Mouse (Mus musculus) heart, adult 9 months (tissue): ENCODE data around the gene Zcchc4.

Experiments
- DNase-seq, 2 experiments: peaks; one replicate each; pipeline ENCODE4 v3.0.0; 2022; ENCODE audit warnings: low spot score in 2 of 2

Zcchc4 gene

DNA sequence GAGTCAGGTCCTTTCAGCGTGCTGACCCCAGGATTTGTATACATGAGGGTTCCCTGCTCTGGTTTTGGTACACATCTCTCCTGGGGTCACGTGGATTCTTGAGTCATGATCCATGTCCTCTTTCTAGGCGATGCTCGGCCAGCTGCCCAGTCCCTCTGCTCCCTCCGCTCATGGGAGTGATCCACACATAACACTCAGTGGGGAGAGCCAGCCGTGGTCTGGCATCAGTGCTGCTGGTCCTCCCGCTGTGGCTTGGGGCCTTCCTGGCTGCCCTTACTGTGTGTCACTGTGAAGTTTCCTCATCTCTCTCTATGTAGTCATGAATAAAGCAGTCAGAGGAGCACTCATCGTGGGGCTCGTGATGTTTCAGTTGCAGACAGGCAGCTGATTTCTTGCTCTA is 18.9 kb downstream of the Zcchc4 start:
- no peak for DNase-seq

DNA sequence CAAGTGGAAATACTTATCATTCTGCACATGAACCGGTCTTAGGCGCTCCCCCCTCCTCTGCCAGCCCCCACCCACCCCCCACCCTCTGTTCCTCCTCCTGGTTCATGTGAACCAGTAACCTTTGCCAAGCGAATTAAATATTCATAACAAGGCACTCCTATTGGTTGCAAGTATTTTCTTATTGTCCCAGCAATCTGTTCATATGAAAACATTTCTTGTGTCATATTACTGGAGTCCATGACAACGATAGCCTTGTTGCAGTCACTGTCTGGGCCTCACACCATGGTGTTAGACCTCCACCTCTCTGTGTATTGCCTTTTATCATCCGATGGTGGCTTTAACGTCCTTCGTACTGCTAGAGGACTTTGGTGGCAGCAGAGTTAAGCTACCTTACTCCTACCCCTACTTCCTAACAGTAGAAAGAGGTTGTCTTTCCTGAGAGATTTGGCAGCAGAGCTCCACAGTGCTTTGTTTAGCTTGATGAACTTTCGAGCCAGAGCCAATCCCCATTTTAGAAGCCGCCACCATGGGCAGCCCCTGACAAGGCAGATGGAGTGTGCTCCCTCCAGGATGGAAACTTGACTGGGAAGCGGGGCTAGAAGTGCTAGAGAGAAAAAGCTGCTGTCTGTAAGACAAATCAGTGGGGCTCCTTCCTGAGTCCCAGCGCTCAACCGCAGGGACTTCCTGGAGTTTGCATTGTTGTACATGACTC is 24.2 kb downstream of the Zcchc4 start:
- DNase-seq, result no peak

DNA sequence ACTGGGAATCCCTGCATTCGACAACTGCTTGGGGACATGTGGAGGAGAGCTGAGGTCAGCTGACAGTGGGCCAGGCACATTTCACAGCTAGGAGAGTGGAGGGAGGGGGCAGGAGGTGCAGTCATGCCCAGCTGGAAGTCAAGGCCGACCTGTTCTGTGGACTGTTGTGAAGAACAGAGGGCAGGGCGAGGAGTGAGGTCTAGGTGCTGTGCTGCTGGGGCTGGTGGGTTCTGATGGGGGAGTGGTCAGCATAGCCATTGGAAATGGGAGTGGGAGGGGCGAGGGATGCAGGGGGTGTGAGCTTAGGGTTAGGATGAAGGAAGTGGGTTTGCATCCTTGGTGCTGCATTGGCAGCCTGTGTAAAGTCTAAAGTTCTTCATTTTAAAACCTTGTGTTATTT is 30.6 kb downstream of the Zcchc4 start:
- no peak for DNase-seq

DNA sequence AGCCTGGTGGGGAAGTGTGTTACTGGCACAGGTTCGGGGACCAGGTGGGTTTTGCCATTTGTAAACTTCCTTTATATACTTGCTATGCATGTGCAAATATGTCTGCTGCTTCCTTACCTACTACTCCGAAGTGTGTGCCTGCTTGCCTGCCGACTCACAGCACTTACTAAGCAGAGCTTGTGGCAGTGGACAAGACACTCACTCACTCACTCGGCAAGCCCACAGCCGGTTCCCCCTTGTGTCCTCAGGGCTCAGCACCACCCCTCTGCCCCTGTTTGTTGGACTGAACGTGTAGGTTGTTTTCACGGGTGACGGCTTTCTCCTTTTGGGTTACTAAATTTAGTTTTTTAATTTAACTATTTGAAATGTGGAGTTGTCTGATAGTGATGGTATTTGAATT is 31.1 kb downstream of the Zcchc4 start:
- DNase-seq, result no peak

DNA sequence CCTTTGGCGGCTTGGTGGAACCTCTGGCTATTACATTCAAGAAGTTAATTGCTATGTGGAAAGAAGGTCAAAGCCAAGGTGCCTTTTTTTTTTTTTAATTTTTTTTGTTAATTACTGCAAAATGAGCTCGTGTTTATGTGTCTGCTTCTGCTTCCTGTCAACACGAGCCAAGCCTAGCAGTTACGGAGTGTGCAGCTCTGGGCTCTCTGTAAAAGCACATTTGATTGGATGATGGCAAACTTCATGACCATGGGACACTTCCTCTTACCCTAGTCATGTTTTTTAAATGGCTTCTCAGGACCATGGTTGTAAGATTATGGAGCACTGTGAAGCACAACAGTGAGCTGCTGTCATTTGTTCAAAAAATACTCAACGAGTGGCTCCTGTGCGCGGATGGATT is 31.8 kb downstream of the Zcchc4 start:
- DNase-seq, result no peak

DNA sequence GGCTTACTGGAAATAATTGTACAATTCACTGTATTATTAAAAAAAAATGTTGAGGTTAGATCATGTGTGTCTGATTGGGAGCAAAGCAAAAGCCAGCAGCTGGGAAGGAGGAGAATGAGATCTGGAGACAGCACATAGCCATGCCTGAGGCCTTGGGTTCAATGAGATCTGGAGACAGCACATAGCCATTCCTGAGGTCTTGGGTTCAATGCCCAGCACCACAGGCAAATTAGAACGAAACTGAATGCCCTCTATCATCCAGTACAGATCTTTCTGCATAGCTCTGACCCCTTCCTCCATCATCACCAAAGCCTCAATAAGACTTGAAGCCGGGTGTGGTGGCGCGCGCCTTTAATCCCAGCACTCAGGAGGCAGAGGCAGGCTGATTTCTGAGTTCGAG is 35.2 kb downstream of the Zcchc4 start:
- DNase-seq, result no peak

DNA sequence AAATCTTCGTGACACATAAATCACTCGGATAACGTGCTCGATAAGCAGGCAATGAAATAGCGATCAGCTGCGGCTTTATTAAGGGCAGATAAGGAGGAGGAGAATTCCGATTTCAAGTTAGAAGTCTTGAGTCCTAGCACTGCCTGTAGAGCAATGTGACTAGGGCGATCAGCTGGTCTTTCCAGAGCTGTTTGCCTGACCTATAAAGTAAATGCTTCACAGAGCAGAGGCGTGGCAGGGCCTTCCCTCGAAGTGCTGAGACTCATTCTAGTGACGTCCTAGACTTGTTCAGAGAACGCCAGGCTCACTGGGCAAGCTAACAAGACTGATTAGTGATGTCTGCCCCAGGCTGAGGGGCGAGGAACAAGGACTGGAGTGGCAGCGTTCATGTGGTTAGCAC is 35.8 kb downstream of the Zcchc4 start:
- DNase-seq, result no peak

DNA sequence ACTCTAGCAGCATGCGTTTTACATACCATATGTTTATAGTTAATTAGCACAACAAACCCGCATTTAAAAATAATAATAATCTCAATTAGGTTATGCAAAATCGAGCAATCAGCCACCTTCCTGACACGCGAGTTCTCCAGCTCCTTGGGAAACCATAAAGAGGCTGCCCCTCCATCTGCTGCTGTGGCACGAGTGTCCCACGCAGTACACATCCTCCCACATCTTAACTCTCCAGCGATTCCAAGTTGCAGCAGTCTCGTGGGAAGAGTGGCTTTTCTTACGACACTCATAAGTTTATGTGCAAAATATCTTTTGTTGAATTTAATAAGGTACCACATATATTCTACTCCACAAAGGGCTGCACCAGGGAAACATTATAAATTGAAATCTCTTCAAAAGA is 37.2 kb downstream of the Zcchc4 start:
- DNase-seq, result no peak

DNA sequence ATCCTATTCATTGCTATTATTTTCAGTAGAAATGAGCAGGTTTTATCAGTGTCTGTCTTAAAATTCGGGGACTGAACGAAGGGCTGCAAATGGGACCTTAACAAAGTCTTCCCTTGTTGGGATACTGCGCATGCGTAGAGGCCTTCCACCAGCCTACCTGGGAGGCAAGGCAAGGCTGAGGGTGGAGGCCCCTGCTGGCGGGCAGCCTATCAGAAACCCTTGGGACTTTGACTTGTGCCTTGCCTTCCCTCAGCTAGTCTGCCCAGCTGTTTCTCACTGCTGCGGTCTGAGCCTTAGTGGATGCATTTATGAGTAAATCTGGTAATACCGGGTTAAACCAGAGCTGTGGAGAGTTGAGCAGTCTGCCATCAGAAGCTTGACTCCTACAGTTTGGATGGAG is 38.1 kb downstream of the Zcchc4 start:
- DNase-seq, result no peak

DNA sequence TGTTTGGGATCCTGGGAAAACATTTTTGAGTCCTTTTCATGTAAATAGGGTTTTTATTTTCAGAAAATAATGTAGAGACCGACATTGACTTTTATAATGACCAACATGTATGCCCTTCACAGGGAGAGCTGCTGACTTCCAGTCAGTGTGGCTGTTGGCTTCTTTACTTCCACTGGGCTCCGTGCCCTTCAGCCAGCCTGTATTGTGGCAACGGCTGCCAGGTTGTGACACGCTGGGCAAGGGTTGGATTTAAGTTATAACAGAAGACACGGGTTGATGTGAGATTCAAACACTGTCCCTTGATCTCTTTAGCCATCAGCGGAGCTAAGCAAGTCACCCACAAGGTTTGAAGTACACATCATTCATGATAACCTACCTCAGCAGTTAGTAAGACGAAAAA is 43.5 kb downstream of the Zcchc4 start:
- no peak for DNase-seq

DNA sequence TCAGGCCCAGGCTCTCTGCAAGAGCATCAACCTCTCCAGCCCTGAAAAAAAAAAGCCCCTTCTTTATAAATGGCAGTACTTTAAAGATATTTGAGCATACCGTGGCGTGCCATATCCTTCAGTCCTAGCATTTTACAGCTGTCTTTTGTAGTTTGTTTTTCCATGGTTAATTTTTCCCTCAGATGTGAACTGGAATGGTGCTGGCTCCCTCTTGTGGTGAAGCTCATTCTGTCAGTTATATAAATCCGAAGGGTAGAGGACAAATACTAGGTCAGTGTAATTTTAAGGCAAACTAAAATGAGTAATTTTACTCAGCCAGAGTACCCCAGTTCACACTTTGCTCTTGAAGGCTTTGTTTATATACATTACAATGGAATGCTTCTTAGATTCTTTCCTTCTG is 46.5 kb downstream of the Zcchc4 start:
- DNase-seq, result peak in 1 of 2 experiments; percentile 30

DNA sequence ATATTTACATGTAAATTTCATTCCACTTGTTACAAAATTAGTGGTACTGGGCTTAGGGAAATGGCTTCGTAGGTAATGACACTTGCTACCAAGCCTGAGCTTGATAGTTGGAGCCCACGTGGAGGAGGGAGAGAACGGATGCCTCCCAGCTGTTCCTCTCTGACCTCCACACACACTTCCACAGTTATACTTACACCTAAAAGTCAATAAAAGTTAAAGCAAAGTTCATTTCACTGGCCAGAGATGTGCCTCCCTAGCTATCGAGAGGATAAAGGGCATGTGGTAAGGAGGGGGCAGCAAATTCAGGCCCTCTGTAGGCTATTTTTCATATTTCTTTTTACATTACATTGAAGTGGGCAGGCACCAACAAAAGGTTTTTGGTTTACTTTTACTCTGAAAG is 52.7 kb downstream of the Zcchc4 start:
- no peak for DNase-seq

DNA sequence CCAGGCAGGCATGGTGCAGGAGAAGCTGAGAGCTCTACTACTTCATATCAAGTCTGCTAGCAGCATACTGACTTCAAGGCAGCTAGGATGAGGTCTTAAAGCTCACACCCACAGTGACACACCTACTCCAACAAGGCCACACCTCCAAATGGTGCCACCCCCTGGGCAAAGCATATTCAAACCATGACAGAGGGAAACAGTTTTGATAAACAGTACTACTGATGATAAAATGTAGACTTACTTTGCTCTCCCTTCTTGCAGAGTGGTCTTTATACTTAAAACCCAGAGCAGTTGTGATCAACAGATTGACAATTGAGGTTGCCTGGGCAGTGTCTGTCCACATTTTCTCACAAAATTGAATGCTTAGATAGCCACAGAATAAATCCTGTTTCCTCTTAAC is 57.8 kb downstream of the Zcchc4 start:
- peak in 1 of 2 experiments; percentile 4 for DNase-seq

DNA sequence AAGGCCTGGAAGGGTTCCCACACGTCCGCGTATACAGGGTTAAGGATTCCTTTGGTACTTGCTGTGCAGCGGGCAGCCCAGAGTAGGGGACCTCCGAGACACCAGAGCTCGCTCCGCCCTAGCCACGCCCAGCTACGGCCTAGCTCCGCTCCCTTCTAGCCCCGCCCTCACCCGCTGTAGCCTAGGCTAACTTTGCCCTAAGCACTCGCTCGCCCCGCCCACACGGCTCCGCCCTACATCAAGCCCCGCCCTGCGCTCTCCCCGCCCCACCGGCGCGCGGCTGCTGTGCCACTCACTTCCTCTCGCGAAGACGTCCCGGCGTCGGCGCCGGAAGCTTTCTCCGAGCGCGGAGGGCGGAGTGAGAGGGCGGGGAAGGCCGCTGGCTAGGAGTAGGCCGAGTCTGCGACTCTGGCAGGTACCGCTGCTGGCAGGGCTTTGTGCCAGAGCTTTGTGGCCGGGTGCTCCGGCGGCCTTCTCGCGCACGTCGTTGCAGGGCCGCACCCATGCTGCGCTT is 58.6 kb downstream of the Zcchc4 start, which contains the start of gene Anapc4:
Gene Anapc4 (plus strand): TSS at position 252 of the 514 bp plus-strand sequence.
- peak; percentile 99 to 100 for DNase-seq

DNA sequence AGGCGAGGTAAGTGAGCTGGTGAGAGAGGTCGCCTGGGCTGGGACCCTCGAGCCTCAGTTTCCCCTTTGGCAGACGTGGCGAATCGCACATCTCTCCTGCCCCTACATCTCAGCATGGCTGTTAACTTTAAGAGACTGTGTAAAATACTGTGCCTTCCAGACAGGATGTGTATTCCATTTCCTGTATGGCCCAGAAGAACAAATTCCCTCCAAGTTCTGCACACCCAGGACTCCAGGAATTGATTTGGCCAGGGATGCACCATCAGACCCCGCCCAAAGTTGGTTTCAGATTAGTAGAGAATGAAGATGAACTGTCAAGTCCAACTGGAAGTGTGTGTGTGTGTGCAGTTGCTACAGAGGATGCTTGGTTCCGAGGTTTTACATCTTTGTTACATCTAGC is 59.2 kb downstream of the Zcchc4 start:
- no peak for DNase-seq

DNA sequence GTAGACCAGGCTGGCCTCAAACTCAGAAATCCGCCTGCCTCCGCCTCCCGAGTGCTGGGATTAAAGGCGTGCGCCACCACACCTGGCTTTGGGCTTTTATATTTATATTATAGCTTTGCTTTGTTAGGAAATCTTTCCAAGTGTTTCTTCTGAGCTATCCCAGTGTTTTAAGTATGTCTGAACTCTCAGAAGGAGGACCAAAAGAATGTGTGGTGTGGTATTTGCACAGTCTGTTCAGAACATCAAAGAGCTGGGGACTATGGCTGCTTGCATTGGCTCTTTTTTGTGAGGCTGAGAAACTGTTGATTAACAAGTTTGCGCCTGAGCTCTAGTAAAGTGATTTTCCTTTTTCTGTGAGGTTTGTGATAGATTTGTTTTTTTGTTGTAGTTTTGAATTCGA is 69.1 kb downstream of the Zcchc4 start:
- DNase-seq, result no peak

DNA sequence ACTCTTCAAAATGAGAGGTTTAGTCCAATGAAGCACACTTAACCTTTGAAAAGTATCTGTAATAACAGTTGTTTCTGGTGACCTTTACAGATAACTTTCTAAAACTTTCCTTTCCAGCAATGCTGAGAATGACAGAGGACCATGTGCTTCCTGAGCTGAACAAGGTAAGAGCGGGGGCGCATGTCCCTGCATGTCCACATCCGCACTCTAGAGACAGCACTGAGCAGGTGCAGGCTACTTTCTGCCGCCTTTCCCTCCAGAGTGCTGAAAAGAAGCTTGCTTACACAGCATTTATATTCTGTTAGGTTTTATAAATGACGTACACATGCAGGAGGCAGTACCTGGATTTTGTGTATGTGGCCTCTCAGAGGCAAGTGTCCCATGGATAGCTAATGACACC is 80.5 kb downstream of the Zcchc4 start:
- DNase-seq, result no peak

DNA sequence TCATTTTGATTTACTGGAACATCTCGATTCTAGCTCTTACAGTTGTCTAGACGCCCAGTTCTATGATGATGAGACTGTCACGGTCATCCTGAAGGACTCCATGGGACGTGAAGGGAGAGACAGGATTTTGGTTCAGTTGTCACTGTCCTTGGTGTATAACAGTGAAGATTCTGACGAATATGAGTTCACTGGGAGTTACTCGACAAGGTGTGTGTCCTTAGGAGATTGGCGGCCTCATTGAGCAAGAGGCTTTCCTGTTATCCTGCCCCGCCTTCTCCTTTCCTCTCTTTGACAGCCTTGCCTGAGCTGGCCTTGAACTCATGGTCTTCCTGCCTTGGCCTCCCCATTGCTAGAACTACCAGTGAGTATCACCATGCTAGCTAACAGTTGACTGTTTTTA is 89.2 kb downstream of the Zcchc4 start:
- no peak for DNase-seq

DNA sequence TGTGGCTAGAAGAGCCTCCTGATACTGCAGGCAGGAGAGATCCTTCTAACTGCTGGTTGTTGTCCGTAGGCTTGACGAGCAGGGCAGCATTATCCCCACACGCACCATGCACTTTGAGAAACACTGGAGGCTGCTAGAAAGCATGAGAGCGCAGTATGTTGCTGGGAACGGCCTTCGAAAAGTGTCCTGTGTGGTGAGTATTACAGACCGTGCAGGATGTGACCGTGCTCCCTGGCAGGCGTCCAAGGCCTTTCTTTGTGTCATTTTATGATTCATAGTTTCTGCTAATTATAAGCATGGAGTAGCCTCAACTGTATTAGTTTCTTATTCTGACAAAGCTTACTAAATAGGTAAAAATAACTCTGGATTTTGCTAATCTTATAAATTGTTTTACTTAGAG is 90.6 kb downstream of the Zcchc4 start:
- peak; percentile 27 to 62 for DNase-seq

DNA sequence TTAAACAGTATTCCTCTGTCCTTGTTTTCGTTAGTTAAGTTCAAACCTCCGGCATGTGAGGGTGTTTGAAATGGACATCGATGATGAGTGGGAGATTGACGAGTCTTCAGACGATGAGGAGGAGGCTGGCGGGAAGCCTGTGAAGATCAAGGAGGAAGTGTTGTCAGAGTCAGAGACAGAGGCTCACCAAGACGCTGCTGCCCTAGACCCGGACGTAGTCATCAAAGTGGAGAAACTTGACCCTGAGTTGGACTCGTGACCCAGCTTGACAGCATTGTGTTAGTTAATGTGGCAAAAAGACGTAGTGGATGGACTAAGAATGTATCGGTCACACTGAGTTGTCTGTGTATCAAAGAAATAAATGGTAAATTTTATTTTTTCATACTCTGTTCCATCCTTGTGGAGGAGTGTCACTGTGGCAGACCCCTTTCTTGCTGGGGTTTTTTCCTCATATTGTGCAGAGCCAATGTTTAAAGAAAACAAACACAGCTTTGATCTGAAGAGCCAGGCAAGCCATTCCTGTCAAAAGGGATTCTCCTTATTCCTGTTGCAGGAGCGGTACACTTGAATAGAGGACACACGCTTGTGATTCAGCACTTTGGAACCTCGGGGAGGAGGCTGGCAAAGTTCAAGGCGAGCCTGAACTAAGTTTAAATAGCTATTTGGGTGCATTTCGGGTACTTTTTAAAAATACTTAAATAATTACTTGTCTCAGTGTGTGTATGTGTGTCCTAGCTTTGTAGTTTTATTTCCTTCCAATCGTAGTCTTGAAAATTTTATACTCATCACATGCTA is 91.3 kb downstream of the Zcchc4 start:
- no peak for DNase-seq

DNA sequence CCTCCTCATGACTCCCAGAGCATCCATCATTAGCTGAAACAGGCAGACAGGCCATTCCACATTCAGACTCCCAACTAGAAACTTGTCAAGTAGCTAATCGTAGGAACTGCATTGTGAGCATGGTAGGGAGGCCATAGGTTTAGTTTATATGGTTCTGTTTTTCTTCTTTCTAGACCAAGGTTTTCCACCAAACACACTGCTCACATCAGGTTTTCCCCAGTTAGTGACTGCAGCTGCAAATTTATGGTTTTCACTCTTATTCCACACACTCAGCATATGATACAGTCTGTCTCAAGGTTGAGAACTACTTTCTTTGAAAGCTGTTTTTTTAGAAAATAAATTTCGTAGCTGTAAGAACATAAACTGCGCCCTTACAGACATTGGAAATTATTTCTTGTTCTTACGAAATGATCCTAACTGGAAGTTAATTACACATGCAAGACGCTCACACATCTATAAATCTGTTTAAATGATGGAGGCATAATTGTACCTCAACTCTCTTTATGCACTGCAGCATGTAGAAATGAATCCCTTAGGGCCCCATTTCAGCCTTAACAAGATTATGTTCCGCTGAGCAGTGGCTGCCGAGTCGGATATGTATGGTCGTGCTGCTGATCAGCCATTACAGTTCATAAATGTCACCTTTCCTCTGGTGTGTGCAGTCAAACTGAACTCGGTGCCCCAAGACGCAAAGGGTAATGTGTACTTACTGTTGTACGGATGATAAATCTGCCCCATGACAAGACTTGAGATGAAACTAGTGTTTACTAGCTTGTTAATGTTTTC is 93.9 kb downstream of the Zcchc4 start:
- DNase-seq, result no peak

DNA sequence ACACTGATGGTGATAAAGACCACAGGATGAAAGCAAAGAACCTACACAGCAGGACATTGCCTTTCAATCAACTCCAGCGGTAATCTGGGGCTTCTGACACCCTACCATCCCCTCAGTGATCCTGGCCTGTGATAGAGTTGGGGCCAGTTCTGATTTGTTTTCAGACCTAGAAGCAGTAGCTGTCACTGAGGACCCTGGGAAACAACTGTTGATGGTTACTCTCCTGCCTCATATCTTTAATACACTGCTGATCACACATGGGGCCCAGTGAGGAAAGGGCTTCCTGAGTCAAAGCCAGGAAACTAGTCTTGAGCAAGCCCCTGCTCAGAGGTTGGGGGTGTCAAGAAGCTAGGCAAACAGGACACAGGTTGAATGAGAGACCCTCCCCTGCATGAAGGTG is 96.3 kb downstream of the Zcchc4 start:
- no peak for DNase-seq
